8 mouse cellular contexts compared by ENCODE assay signal in genomic region chrX:10485664-10486211, GRCm38 (mm10). TPM values are rescaled to one million over a fixed set of nuclear protein-coding genes. Genes with fewer than 3 reads are reported as not detected.
DNase-seq lines count a peak whose midpoint lies in the region; ATAC-seq lines count a peak whose summit lies in the region.

No protein-coding gene starts in this region.

- H3K4me2 ChIP-seq in heart, embryonic 13.5 days: peak overlapping the region; percentile 72
- H3K4me2 ChIP-seq in liver, embryonic 11.5 days: peak overlapping the region; percentile 54
- H3K4me2 ChIP-seq in neural tube, embryonic 11.5 days (ENCODE audit: low read depth): peak overlapping the region; percentile 51

- peak overlapping the region; percentile 80 for H3K9ac ChIP-seq in heart, embryonic 13.5 days
- 0 out of 2 replicates have a peak overlapping the region, but pooled peaks have one; percentile 25 for H3K9ac ChIP-seq in liver, embryonic 11.5 days (ENCODE audit: low read depth, low read length)
- peak overlapping the region; percentile 54 for H3K9ac ChIP-seq in neural tube, embryonic 11.5 days (ENCODE audit: low read length)

- WGBS in forebrain, embryonic 10.5 days: 16% methylated on average over 27 of the region's 27 CpGs
- 6% methylated on average over 27 of the region's 27 CpGs for WGBS in heart, embryonic 13.5 days
- 14% methylated on average over 27 of the region's 27 CpGs for WGBS in liver, embryonic 11.5 days
- WGBS in neural tube, embryonic 11.5 days: 7% methylated on average over 27 of the region's 27 CpGs

- ATAC-seq in heart, embryonic 13.5 days (ENCODE audit: extremely low read depth, insufficient number of reproducible peaks, low FRiP score, low TSS enrichment): no peak
- no peak for ATAC-seq in liver, embryonic 11.5 days (replicated peaks; ENCODE audit: low FRiP score)
- ATAC-seq in neural tube, embryonic 11.5 days (ENCODE audit: insufficient read depth, low FRiP score, low TSS enrichment): peak; percentile 90

- H3K4me3 ChIP-seq in forebrain, embryonic 10.5 days: peak overlapping the region; percentile 57
- peak overlapping the region; percentile 60 for H3K4me3 ChIP-seq in heart, embryonic 13.5 days
- peak overlapping the region; percentile 47 for H3K4me3 ChIP-seq in liver, embryonic 11.5 days (ENCODE audit: low read depth, low read length)
- peak overlapping the region; percentile 44 for H3K4me3 ChIP-seq in neural tube, embryonic 11.5 days (ENCODE audit: low read depth, low read length)

- H3K4me1 ChIP-seq in forebrain, embryonic 10.5 days: peaks cover 5% of the 10 kb centered on the region; the same call in 1 of the 2 replicates
- H3K4me1 ChIP-seq in heart, embryonic 13.5 days: 0 out of 2 replicates have a peak, but pooled peaks cover 3% of the 10 kb centered on the region
- no peaks in the 10 kb centered on the region for H3K4me1 ChIP-seq in liver, embryonic 11.5 days (replicated peaks; ENCODE audit: control insufficient read depth, insufficient read depth, low read length)
- no peaks in the 10 kb centered on the region for H3K4me1 ChIP-seq in neural tube, embryonic 11.5 days (ENCODE audit: control insufficient read depth, insufficient read depth, low read length)

- peaks cover 6% of the 10 kb centered on the region; the same call in 1 of the 2 replicates for H3K27me3 ChIP-seq in forebrain, embryonic 10.5 days (ENCODE audit: poor library complexity, severe bottlenecking)
- peaks cover 10% of the 10 kb centered on the region; the same call in 1 of the 2 replicates for H3K27me3 ChIP-seq in heart, embryonic 13.5 days (replicated peaks)
- H3K27me3 ChIP-seq in liver, embryonic 11.5 days (replicated peaks; ENCODE audit: control insufficient read depth, insufficient read depth, low read length): peaks cover 11% of the 10 kb centered on the region
- no peaks in the 10 kb centered on the region for H3K27me3 ChIP-seq in neural tube, embryonic 11.5 days (ENCODE audit: control insufficient read depth, insufficient read depth, low read length)

- H3K9me3 ChIP-seq in forebrain, embryonic 10.5 days: no peaks in the 10 kb centered on the region
- H3K9me3 ChIP-seq in heart, embryonic 13.5 days: no peaks in the 10 kb centered on the region
- H3K9me3 ChIP-seq in liver, embryonic 11.5 days (ENCODE audit: control insufficient read depth, low read length): no peaks in the 10 kb centered on the region
- no peaks in the 10 kb centered on the region for H3K9me3 ChIP-seq in neural tube, embryonic 11.5 days (ENCODE audit: control insufficient read depth, low read length)

- peak overlapping the region; percentile 83 for H3K27ac ChIP-seq in forebrain, embryonic 10.5 days
- H3K27ac ChIP-seq in heart, embryonic 13.5 days (replicated peaks): peak overlapping the region; percentile 61
- H3K27ac ChIP-seq in liver, embryonic 11.5 days (ENCODE audit: low read depth, low read length): no peak overlapping the region
- no peak overlapping the region for H3K27ac ChIP-seq in neural tube, embryonic 11.5 days (ENCODE audit: low read depth, low read length)

- DNase-seq in urinary bladder, adult 2 months (ENCODE audit: low spot score): peak; percentile 22
- DNase-seq in urinary bladder, postnatal 10 days (ENCODE audit: low spot score): no peak
- peak; percentile 56 for DNase-seq in forebrain, embryonic 10.5 days (ENCODE audit: extremely low spot score, low spot score)
- DNase-seq in kidney, postnatal 10 days: peak; percentile 57
- DNase-seq in liver, embryonic 11.5 days (ENCODE audit: low spot score): peak; percentile 38
- DNase-seq in neural tube, embryonic 11.5 days (ENCODE audit: low spot score): peak; percentile 75
- peak; percentile 17 to 58 for DNase-seq in urinary bladder, postnatal 4 days (ENCODE audit: low spot score in 2 of 2)

- no peaks in the 10 kb centered on the region for H3K36me3 ChIP-seq in forebrain, embryonic 10.5 days (replicated peaks)
- H3K36me3 ChIP-seq in heart, embryonic 13.5 days: no peaks in the 10 kb centered on the region
- no peaks in the 10 kb centered on the region for H3K36me3 ChIP-seq in liver, embryonic 11.5 days (ENCODE audit: control insufficient read depth, insufficient read depth, low read length)
- H3K36me3 ChIP-seq in neural tube, embryonic 11.5 days (ENCODE audit: control insufficient read depth, insufficient read depth, low read length): no peaks in the 10 kb centered on the region

RNA-seq across cellular contexts. Expression of gene Tspan7, which starts 0.8 kb away (rescaled TPM):
- polyA plus RNA-seq in urinary bladder, adult 2 months (2012; rRNA removed): 93.6 and 109 TPM in 2 replicates
- 69.0 and 71.9 TPM in 2 replicates for polyA plus RNA-seq in forebrain, embryonic 10.5 days (2016; fragmentation: Nextera tagmentation; extraction: Ambion mirVana)
- 76.4 and 85.3 TPM in 2 replicates for polyA plus RNA-seq in heart, embryonic 13.5 days (2015; fragmentation: Nextera tagmentation; extraction: Ambion mirVana)
- polyA plus RNA-seq in liver, embryonic 11.5 days (2014; fragmentation: Nextera tagmentation; extraction: Ambion mirVana): 56.0 and 57.1 TPM in 2 replicates
- polyA plus RNA-seq in neural tube, embryonic 11.5 days (2014; fragmentation: Nextera tagmentation; extraction: Ambion mirVana): 103 and 119 TPM in 2 replicates

Comparison
In these comparisons a context has a peak if more than half of its experiments do, and no peak if none do; other contexts are left out.
1. H3K27ac ChIP-seq: peak in forebrain, embryonic 10.5 days (single experiment) and heart, embryonic 13.5 days (single experiment); none in liver, embryonic 11.5 days (single experiment) and neural tube, embryonic 11.5 days (single experiment).
2. H3K9ac ChIP-seq: peak in every context shown above with its lines; median percentile 80 in heart, embryonic 13.5 days; 54 in neural tube, embryonic 11.5 days; 25 in liver, embryonic 11.5 days.
3. Peak in every context shown above with its lines, with median percentiles within 50 percentile points of each other: H3K4me3 ChIP-seq and H3K4me2 ChIP-seq.